Mouse (Mus musculus) liver, embryonic 14.5 days (tissue): ENCODE measurements around the gene Mxd3.

Experiments used
- CTCF ChIP-seq: IDR thresholded peaks from 2 replicates; pipeline ENCODE4 v1.5.1; 2016; ENCODE audit warnings: antibody characterized with exemption, low read depth, control low read depth
- EP300 ChIP-seq: IDR thresholded peaks from 2 replicates; pipeline ENCODE4 v1.6.1; 2016; ENCODE audit warnings: antibody characterized with exemption, low read depth

- TF ChIP-seq CTCF (no peak), EP300 (no peak)
Observed at GRCm38 (mm10) chr13:55338131-55339054, 8.8 kb upstream of the Mxd3 start.
